Mouse (Mus musculus): ENCODE data around the gene Adat3. TPM values are rescaled to one million over a fixed set of nuclear protein-coding genes. Genes with fewer than 3 reads are reported as not detected.

Adat3 gene
- polyA plus RNA-seq, 1 experiment from 2014 or later, result 10.1 TPM

- Histone ChIP-seq H3K36me3 (ENCODE audit: control insufficient read depth, insufficient read depth, low read length) (peaks cover 29% of the 10 kb centered on the region), H3K4me2 (ENCODE audit: low read length) (peak overlapping the region; percentile 27; the same call in 1 of the 2 replicates), H3K4me1 (replicated peaks; ENCODE audit: control insufficient read depth, insufficient read depth, low read length) (peaks cover 28% of the 10 kb centered on the region), H3K9ac (ENCODE audit: low read length) (no peak overlapping the region), H3K27me3 (replicated peaks; ENCODE audit: control insufficient read depth, insufficient read depth, low read length) (no peaks in the 10 kb centered on the region), H3K9me3 (ENCODE audit: control insufficient read depth, low read length) (no peaks in the 10 kb centered on the region), H3K27ac (ENCODE audit: low read depth) (no peak overlapping the region), H3K4me3 (ENCODE audit: low read depth, low read length) (no peak overlapping the region)
- DNase-seq (ENCODE audit: low spot score), result no peak
- WGBS, result 90% methylated on average over 8 of the region's 8 CpGs
- no peak for ATAC-seq (replicated peaks; ENCODE audit: low FRiP score, low TSS enrichment, low read depth)
Observed at GRCm38 (mm10) chr10:80585581-80585980, 17.1 kb upstream of the Adat3 start.

DNA sequence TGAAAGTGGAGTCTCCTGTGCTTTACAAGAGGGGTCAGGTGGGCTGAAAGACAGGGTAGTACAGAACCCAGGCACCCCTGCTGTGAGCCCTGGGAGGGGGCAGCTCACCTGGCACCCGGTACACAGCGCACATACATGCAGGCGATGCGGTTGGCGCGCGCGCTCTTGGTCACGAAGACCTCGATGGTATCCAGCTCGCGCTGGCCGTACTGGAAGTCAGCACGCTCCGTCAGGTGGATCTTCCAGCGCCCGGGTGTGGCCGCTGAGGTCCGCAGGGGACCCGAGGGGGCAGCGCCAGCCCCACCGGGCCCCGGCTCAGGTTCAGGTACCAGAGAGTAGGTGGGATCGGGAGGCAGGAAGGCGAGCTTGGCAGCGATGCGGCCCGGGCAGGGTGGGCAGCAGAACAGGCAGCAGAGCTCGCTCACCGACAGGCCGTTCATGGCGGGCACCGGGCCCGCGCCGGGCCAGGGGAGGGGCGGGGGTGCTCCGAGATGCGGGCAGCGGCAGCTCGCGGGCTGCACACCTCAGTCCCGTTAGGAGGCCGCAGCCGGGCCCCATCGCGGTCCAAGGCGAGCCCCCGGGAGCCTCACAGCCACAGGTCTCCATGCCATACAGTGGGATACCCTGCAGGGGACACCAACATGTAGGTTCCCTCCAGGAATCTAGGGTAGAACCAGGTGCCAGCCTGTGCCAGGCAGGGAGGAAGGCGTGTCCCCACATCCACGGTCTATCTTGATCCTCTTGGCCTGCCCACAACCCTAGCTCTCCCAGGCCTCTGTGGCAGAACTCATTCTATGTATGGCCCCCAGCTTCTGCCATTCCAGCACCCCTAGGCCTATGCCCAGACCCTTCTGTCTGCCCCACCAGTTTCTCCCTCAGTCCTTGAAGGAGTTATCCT lies 16.0 kb upstream of the Adat3 start:
- ATAC-seq (replicated peaks; ENCODE audit: low FRiP score, low TSS enrichment, low read depth) (no peak), DNase-seq (ENCODE audit: low spot score) (no peak)
- H3K4me3 ChIP-seq (ENCODE audit: low read depth, low read length), result 0 out of 2 replicates have a peak overlapping the region, but pooled peaks have one; percentile 1
- H3K9ac ChIP-seq (ENCODE audit: low read length), result 0 out of 2 replicates have a peak overlapping the region, but pooled peaks have one; percentile 20
- 92% methylated on average over 48 of the region's 51 CpGs for whole genome bisulfite sequencing
- H3K9me3 ChIP-seq (ENCODE audit: control insufficient read depth, low read length), result no peaks in the 10 kb centered on the region
- peaks cover 28% of the 10 kb centered on the region for H3K4me1 ChIP-seq (replicated peaks; ENCODE audit: control insufficient read depth, insufficient read depth, low read length)
- peak overlapping the region; percentile 27; the same call in 1 of the 2 replicates for H3K4me2 ChIP-seq (ENCODE audit: low read length)
- H3K36me3 ChIP-seq (ENCODE audit: control insufficient read depth, insufficient read depth, low read length), result peaks cover 29% of the 10 kb centered on the region
- peak overlapping the region; percentile 51 for H3K27ac ChIP-seq (ENCODE audit: low read depth)
- H3K27me3 ChIP-seq (replicated peaks; ENCODE audit: control insufficient read depth, insufficient read depth, low read length), result no peaks in the 10 kb centered on the region

GRCm38 (mm10) chr10:80587305-80587657 lies 15.4 kb upstream of the Adat3 start:
- DNase-seq (ENCODE audit: low spot score) (no peak), ATAC-seq (replicated peaks; ENCODE audit: low FRiP score, low TSS enrichment, low read depth) (no peak)
- Histone ChIP-seq H3K4me1 (replicated peaks; ENCODE audit: control insufficient read depth, insufficient read depth, low read length) (peaks cover 28% of the 10 kb centered on the region), H3K4me2 (ENCODE audit: low read length) (peak overlapping the region; percentile 4; the same call in 1 of the 2 replicates), H3K36me3 (ENCODE audit: control insufficient read depth, insufficient read depth, low read length) (peaks cover 28% of the 10 kb centered on the region), H3K9me3 (ENCODE audit: control insufficient read depth, low read length) (no peaks in the 10 kb centered on the region), H3K4me3 (ENCODE audit: low read depth, low read length) (no peak overlapping the region), H3K27me3 (replicated peaks; ENCODE audit: control insufficient read depth, insufficient read depth, low read length) (no peaks in the 10 kb centered on the region), H3K9ac (ENCODE audit: low read length) (0 out of 2 replicates have a peak overlapping the region, but pooled peaks have one; percentile 20), H3K27ac (ENCODE audit: low read depth) (peak overlapping the region; percentile 51)
- 49% methylated on average over 4 of the region's 4 CpGs for WGBS

GRCm38 (mm10) chr10:80589127-80589878 lies 13.4 kb upstream of the Adat3 start:
- H3K27me3 ChIP-seq (replicated peaks; ENCODE audit: control insufficient read depth, insufficient read depth, low read length), result no peaks in the 10 kb centered on the region
- DNase-seq (ENCODE audit: low spot score) (no peak), ATAC-seq (replicated peaks; ENCODE audit: low FRiP score, low TSS enrichment, low read depth) (no peak)
- 0 out of 2 replicates have a peak overlapping the region, but pooled peaks have one; percentile 11 for H3K27ac ChIP-seq (ENCODE audit: low read depth)
- peaks cover 16% of the 10 kb centered on the region for H3K36me3 ChIP-seq (ENCODE audit: control insufficient read depth, insufficient read depth, low read length)
- H3K9ac ChIP-seq (ENCODE audit: low read length), result peak overlapping the region; percentile 89
- WGBS, result 14% methylated on average over 12 of the region's 12 CpGs
- peaks cover 24% of the 10 kb centered on the region for H3K4me1 ChIP-seq (replicated peaks; ENCODE audit: control insufficient read depth, insufficient read depth, low read length)
- no peaks in the 10 kb centered on the region for H3K9me3 ChIP-seq (ENCODE audit: control insufficient read depth, low read length)
- H3K4me3 ChIP-seq (ENCODE audit: low read depth, low read length), result peak overlapping the region; percentile 94
- H3K4me2 ChIP-seq (ENCODE audit: low read length), result peak overlapping the region; percentile 99

DNA sequence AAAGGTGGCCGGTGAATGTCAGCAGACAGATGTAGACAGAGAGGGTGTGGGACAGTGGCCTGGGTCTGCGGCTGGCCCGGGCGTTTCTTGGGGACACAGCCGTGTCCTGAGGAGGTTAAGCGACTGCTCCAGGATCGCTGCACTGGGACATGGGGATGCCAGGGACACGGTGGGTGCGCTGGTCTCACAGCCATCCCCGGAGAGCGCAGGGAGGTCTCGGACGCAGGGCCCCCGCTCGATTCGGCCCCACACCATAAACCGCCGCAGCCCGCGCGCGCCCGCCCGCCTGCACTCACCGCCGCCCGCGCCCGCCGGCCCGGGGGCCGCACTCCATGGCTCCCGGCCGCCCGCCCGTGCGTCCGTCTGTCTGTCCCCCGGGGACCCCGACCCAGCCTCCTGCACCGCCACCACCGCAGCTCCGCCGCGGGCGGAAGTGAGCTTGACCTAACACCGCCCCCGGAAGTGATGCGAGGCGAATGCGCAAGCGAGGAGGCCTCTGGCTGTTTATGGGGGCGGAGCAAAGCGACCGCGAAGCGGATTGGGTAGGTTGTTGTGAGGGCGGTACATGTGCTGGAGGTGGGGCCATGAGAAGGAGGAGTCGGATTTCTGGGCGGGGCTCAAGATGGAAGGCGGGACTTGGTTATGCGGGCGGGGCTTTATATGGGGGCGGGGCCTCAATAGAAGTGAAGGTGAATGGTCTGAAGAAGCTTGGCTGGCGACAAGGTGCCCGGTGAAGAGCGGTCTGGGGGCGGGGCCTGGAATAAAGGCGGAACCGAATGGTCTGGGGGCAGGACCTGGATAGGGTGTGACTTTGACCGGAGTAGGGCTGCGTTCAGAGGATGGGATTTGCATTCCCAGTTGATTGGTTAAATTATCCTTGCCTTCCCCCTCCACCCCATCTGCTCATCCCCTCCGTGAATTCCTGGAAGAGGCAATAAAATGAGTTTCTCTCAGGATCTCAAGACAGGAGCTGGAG lies 12.5 kb upstream of the Adat3 start, which contains the start of gene Abhd17a:
TSS of gene Abhd17a (minus strand) at position 463 of the 976 bp plus-strand sequence.
- H3K27ac ChIP-seq (ENCODE audit: low read depth), result 0 out of 2 replicates have a peak within 1 kb of the TSS, but pooled peaks have one; percentile 11
- ATAC-seq (replicated peaks; ENCODE audit: low FRiP score, low TSS enrichment, low read depth) (peak; percentile 97), DNase-seq (ENCODE audit: low spot score) (peak; percentile 96)
- no peaks in the 10 kb centered on the region for H3K9me3 ChIP-seq (ENCODE audit: control insufficient read depth, low read length)
- H3K27me3 ChIP-seq (replicated peaks; ENCODE audit: control insufficient read depth, insufficient read depth, low read length), result no peaks in the 10 kb centered on the region
- peak within 1 kb of the TSS; percentile 99 for H3K4me2 ChIP-seq (ENCODE audit: low read length)
- under 1% methylated on average over 64 of the region's 73 CpGs for WGBS
- peak within 1 kb of the TSS; percentile 94 for H3K4me3 ChIP-seq (ENCODE audit: low read depth, low read length)
- peaks cover 24% of the 10 kb centered on the region for H3K4me1 ChIP-seq (replicated peaks; ENCODE audit: control insufficient read depth, insufficient read depth, low read length)
- peaks cover 16% of the 10 kb centered on the region for H3K36me3 ChIP-seq (ENCODE audit: control insufficient read depth, insufficient read depth, low read length)
- peak within 1 kb of the TSS; percentile 89 for H3K9ac ChIP-seq (ENCODE audit: low read length)

GRCm38 (mm10) chr10:80596318-80596717 lies 6.4 kb upstream of the Adat3 start:
- no peak overlapping the region for H3K27ac ChIP-seq (ENCODE audit: low read depth)

GRCm38 (mm10) chr10:80603364-80603763 lies 684 bp downstream of the Adat3 start:
- Histone ChIP-seq H3K4me1 (replicated peaks; ENCODE audit: control insufficient read depth, insufficient read depth, low read length) (peaks cover 18% of the 10 kb centered on the region), H3K27me3 (replicated peaks; ENCODE audit: control insufficient read depth, insufficient read depth, low read length) (no peaks in the 10 kb centered on the region), H3K4me3 (ENCODE audit: low read depth, low read length) (peak overlapping the region; percentile 91), H3K27ac (ENCODE audit: low read depth) (peak overlapping the region; percentile 80; the same call in 1 of the 2 replicates), H3K9ac (ENCODE audit: low read length) (peak overlapping the region; percentile 60), H3K9me3 (ENCODE audit: control insufficient read depth, low read length) (no peaks in the 10 kb centered on the region), H3K36me3 (ENCODE audit: control insufficient read depth, insufficient read depth, low read length) (peaks cover 24% of the 10 kb centered on the region), H3K4me2 (ENCODE audit: low read length) (peak overlapping the region; percentile 85)
- ATAC-seq (replicated peaks; ENCODE audit: low FRiP score, low TSS enrichment, low read depth) (peak; percentile 6; the same call in 1 of the 2 replicates), DNase-seq (ENCODE audit: low spot score) (no peak)
- 34% methylated on average over 7 of the region's 7 CpGs for WGBS

More at GRCm38 (mm10) chr10:80596318-80596717, 6.4 kb upstream of the Adat3 start:
- H3K9me3 ChIP-seq (ENCODE audit: control insufficient read depth, low read length), result no peaks in the 10 kb centered on the region
- no peaks in the 10 kb centered on the region for H3K27me3 ChIP-seq (replicated peaks; ENCODE audit: control insufficient read depth, insufficient read depth, low read length)
- H3K36me3 ChIP-seq (ENCODE audit: control insufficient read depth, insufficient read depth, low read length), result no peaks in the 10 kb centered on the region
- no peak overlapping the region for H3K9ac ChIP-seq (ENCODE audit: low read length)
- H3K4me3 ChIP-seq (ENCODE audit: low read depth, low read length), result no peak overlapping the region
- ATAC-seq (replicated peaks; ENCODE audit: low FRiP score, low TSS enrichment, low read depth) (no peak), DNase-seq (ENCODE audit: low spot score) (no peak)
- no peaks in the 10 kb centered on the region for H3K4me1 ChIP-seq (replicated peaks; ENCODE audit: control insufficient read depth, insufficient read depth, low read length)
- H3K4me2 ChIP-seq (ENCODE audit: low read length), result no peak overlapping the region
- WGBS, result 32% methylated on average over 4 of the region's 4 CpGs

Measured in intestine, embryonic 14.5 days (tissue).